Mouse (Mus musculus) liver, embryonic 14 days (tissue): Measurements from ENCODE around the gene Sae1. TPM values are rescaled to one million over a fixed set of nuclear protein-coding genes. Genes with fewer than 3 reads are reported as not detected.

Experiments used
- polyA plus RNA-seq: library from polyadenylated mRNA; depleted of rRNA; stranded (reverse); fragments of >200 nt; gene quantifications from 2 replicates; pipeline ENCODE4 v1.2.3, GENCODE M21; 2012; rRNA removed

Sae1 gene
- 55.8 and 65.0 TPM in 2 replicates for polyA plus RNA-seq

DNA sequence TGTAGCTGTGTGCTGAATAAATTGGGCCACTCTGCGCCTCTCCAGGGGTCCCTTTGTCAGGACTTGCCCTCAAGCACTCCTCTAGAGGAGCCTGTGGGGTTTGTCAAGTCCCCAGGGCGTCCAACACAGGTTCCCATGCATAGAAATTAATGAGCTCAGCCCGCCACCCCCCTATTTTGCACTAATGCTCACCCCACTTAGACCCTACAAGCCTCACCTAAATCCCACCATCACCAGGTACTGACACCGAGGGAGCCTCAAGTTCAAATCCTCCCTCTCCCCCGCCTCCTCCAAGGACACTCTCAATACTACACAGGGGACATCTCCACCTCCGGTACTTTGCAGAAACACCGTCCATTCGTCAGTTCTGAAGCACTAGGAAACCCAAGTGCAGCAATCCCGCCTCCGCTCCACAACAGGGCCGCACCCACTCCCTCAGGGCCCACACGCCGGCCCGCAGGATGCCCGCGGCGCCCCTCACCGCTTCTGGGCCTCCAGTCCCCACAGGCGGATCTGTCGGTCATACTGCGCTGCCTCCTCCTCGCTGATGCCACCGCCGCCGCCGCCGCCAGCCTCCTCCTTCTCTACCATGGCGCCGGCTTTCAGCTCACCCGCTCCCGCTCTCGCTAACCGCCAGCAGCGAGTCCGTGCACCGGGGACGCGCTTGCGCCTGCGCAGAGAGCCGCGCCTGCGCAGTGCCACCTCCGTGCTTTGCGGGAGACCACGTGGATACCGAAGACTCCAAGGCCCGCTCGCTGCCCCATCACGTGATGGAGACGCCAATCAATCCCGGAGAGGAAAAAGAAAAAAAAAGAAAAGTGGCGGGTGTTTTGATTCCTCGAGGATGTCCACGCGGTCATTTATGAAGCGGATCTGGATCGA lies at the start of gene Sae1:
TSS of gene Sae1 (minus strand) at position 647 of the 882 bp plus-strand sequence.

DNA sequence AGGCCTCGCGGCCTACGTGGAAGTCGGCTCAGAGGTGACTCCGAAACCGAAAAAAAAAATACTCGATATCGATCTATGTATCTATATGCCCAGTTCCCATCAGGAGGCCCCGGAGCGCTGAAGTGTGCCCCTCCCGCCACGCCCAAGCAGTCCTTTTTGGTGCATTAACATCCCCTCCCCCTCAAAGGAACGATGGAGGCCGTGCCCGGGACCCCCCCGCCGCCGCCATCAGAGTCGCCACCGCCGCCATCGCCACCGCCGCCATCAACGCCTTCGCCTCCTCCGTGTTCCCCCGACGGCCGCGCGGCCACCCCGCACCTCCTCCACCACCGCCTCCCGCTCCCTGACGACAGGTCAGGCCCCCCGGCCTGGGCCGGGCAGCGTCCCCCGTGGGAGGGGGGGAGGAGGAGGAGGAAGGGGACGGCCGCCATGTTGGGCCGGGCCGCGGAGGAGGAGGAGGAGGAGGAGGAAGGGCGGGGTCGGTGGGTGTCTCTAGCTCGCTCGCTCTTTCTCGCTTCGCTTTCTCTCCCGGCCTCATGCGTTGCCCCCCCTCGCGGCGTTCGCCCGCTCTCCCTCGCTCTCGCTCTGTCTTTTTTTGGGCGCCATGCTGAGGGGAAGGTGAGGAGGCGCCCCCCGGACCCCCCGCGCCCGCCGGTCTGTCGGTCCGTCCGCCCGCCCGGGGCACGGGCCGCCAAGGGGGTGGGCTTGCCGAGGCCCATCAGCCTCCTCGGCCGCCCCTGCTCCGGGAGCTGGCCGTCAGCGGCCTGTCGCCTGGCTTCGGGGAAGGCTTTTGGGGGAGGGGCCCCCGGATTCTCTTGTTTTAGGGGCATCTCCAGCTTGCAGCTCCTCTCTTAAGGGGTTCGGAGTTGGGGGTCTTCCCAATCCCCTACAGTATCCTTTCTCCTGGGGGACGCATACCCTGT lies 13.3 kb upstream of the Sae1 start, which contains the start of gene Zc3h4:
TSS of gene Zc3h4 (plus strand) at position 222 of the 923 bp plus-strand sequence.

DNA sequence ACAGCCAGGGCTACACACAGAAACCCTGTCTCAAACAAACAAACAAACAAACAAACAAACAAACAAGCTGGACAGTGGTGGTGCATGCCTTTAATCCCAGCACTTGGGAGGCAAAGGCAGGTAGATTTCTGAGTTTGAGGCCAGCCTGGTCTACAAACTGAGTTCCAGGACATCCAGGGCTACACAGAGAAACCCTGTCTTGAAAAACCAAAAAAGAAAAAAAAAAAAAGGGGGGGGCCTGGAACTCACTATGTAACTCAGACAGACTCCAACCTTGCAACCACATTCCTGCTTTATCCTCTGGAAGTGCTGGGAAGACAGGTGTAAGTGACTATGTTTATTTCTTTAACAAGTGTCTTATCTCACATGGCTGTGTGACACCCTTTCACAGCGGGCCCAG lies 79.5 kb downstream of the Sae1 start, which contains the start of gene Bbc3:
TSS of gene Bbc3 (plus strand) at position 301 of the 400 bp plus-strand sequence.

DNA sequence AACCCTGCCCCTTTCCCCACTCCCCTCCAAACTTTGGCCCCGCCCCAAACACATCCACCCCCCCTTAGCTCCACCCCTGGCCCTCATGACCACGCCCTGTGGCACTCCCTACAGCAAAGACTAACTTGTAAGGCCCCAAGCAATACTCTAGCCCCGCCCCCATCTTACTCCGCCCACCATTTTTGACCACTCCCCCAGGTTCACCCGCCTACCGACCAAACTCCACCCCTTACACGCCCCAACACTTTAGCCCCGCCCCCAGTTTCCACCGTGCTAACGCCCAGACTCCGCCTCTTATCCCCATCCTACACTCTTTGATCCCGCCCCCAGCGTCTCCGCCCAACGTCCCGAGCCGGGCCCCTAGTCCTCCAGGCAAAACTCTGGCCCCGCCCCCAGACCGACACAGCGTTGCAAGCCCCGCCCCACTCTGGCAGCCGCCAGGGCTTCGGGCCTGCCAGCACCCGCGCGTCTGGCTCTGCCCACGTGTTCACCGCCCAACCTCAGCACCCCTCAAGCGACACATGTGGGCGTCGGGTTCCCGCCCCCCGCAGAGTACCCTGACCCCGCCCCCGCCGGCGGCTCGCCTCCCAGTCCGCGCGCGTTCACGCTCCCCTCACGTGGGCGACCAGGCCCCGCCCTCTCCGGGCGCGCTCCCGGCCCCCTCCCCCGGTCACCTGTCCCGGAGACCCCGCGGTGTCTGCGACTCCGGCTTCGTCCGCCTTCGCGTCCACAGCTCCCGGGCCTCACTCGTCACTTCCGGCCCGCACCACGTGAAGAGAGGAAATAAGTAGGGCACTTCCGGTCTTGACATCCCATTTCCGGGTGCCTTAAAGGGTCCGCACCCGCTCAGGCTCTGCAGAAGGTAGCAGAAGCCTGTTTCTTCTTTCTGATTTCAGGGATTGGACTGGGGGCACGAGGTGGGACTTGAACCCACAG lies 101.3 kb downstream of the Sae1 start, which contains the start of gene Ccdc9:
TSS of gene Ccdc9 (minus strand) at position 770 of the 936 bp plus-strand sequence.

DNA sequence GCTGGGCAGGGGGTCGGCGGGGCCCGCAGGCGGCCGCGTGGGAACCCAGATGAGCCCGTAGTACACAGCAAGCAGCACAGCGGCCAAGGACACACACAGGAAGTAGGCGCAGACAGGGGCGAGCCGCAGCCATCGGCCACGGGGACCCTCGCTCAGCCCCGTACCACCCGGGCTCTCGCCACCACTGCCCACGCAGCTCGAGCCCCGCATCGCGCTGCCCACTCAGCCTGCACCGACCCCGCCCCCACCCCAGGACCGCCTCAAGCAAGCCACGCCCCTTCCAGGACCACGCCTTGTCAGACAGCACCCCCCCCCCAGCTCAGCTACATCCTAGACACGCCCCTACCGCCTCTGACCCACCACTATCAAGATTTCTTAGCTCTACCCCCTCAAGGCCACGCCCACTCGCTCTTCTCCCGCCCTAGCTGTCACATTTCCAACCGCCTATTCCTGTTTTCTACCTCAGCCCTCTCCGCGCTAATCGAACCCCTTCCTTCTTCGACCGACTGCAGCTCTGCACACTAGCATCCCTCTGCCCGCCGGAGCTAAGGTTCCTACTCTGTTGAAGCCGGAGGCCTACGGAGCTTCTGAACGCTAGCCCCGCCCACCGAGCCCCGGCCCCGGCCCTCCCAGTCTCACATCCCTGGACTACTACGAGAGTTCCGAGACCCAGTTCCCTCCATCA lies 114.4 kb downstream of the Sae1 start, which contains the start of gene Inafm1:
TSS of gene Inafm1 (minus strand) at position 537 of the 685 bp plus-strand sequence.

Other genes with a start within 250 kb of the Sae1 start
- 1.1 and 1.6 TPM in 2 replicates for gene Meis3, start 212.7 kb downstream of the Sae1 start, polyA plus RNA-seq
- gene Dhx34, start 165.8 kb downstream of the Sae1 start, polyA plus RNA-seq, result 3.6 and 4.0 TPM in 2 replicates
- 0.48 and 0.58 TPM in 2 replicates for gene C5ar2, start 143.7 kb downstream of the Sae1 start, polyA plus RNA-seq
- gene C5ar1, start 128.3 kb downstream of the Sae1 start, polyA plus RNA-seq, result 1.0 and 1.2 TPM in 2 replicates
- gene Inafm1, start 114.2 kb downstream of the Sae1 start, polyA plus RNA-seq, result 7.1 and 7.5 TPM in 2 replicates
- 30.7 and 30.8 TPM in 2 replicates for gene Ccdc9, start 101.0 kb downstream of the Sae1 start, polyA plus RNA-seq
- 2.8 and 3.9 TPM in 2 replicates for gene Bbc3, start 79.4 kb downstream of the Sae1 start, polyA plus RNA-seq
- 14.1 and 15.2 TPM in 2 replicates for gene Zc3h4, start 13.1 kb upstream of the Sae1 start, polyA plus RNA-seq
- 18.1 and 20.4 TPM in 2 replicates for gene Tmem160, start 65.0 kb upstream of the Sae1 start, polyA plus RNA-seq
- not detected in 2 replicates for gene Npas1, start 89.9 kb upstream of the Sae1 start, polyA plus RNA-seq
- gene Arhgap35, start 227.2 kb upstream of the Sae1 start, polyA plus RNA-seq, result 2.1 and 2.3 TPM in 2 replicates